Mouse (Mus musculus) spleen, embryonic (tissue): ENCODE measurements at regions not wholly inside any gene's neighbourhood (a gene's known extent, or its start where the extent isn't known, plus 50 kb on each side); places are given as distances from the start of the nearest gene placed in this dataset.
"Not testable (repeated sequence)": the region's sequence is repeated elsewhere in the genome, so short reads cannot be mapped to it uniquely, and the experiment has no call there.

Experiments used
- CTCF ChIA-PET: fragments of 350-600 bp; sonication (Branson Sonifier 250); formaldehyde crosslinking; loops from one replicate; lab custom pipeline; 2022; lab: Charles Lee

- CTCF ChIA-PET: no interaction called here
Measured at GRCm38 (mm10) chr12:10445738-10446137, 55.2 kb downstream of the Rdh14 start.

DNA sequence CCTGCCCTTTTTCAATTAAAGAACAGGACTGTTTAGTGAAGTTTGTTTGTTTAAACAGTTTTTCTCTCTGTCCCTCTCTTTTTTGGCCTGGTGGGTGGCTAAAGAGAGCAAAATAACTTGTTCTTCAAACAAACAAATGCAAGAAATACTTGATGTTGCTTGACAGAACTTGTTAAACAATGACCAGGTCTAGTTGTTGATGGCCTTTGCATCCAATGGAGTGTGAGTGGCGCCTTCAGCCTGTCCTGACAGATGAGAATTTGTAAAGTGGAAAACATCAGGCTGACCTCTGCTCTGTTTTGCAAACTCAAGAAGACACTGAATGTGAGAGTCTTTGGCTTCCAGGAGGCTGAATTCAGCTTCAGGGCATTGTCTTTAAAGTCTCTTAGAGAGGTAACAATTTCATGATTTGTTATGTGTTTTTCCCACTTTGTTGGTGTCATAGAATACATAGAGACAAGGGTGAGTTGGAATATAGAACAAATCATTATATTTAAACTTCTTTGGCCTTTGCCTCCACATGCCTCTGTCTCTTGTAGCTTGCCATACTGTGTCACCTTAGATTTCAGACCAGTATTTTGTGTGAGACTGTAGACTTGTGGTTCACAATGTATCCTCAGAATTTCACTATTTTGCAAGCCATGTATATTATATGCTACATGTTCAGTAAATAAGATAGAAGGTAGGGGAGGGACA is 67.5 kb downstream of the Rdh14 start:
- CTCF ChIA-PET: no interaction called here

DNA sequence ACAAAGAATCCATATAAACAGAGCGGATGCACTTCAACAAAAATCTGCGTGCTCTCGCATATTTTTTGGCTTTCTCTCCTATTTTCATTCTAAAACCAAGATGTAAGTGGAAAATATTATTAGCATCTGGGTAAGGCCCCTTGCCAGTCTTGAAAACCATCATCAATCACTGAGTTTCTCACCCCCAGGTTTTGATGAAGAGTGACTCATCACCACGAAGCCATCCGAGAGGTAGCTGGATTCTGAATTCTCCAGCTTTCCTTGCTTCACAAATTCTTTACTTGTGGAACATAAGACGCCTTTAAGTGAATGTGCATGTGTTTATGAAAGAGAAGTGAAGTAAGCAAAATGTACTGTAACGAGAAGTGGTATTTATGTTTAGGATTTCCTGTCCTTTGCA is 71.2 kb downstream of the Rdh14 start:
- CTCF ChIA-PET: no interaction called here

GRCm38 (mm10) chr12:10462956-10463355 is 72.4 kb downstream of the Rdh14 start:
- CTCF ChIA-PET: no interaction called here

DNA sequence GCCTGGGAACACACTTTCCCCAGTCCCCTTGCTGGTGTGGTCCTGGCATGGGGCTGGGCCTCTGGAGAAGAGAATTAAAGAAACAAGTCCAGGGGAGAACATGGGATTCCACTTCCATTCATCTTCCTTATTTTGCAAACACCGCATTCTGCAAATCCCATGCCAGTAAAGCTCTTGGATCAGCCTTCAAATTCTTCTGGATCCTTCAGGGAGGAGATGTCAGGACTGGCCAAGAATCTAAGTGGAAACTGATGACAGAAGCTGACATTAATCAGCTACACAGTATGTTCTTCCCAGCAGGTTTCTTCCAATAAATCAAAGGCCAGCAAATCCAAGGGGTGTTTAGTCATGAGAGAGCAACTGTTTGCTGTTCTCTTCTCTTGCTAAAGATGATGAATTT is 83.4 kb downstream of the Rdh14 start:
- CTCF ChIA-PET: no interaction called here

DNA sequence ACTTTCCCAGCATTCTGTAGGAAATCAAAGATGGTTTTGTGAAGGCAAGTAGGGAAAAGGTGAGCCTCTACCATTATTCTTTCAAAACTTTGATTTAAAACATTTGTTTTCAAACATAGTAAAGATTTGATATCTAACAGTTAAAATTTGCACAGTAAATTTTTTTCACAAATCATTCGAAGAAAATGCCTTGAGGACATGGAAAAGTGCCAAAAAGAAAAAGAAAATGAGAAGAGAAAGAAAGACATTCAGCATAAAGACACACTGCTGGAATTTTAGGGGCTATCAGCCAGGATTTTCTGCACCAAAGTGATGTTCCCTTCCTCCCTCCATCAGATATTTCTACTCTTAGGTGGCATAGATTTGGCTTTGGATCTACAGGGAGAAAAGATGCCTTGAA is 90.2 kb downstream of the Rdh14 start:
- CTCF ChIA-PET: no interaction called here

DNA sequence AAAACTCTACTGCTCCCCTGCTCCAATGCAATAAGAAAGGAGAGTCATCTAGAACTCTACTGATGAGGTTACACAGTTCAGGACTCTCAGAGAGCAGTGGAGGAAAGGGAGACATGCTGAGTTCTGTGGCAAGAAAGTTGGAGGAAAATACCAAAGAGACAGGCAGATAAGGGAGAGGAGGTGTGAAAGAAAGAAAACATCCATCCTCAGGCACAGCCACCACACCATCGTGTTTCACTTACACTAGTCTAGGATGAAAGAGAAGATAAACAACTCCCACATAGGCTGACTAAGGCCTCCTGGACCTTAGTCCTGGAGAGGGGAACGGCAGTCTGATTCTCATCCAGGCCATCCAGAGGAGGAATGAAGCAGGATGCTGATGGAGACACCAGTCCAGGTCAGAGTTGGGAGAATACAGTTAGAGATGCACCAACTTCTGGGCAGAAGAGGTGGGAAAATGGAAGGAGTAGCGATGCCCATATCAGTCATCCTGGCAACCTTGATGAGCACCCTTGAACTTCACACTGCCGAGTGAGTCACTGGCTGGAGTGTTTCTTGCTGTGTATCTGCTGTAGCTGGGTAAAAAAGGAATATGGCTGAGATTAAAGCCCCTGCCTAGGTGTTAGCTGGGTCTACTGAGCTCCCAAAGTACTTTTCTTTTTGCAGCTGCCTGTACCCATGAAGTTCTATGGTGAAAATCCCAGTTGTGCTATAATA is 91.9 kb downstream of the Rdh14 start:
- CTCF ChIA-PET: no interaction called here

DNA sequence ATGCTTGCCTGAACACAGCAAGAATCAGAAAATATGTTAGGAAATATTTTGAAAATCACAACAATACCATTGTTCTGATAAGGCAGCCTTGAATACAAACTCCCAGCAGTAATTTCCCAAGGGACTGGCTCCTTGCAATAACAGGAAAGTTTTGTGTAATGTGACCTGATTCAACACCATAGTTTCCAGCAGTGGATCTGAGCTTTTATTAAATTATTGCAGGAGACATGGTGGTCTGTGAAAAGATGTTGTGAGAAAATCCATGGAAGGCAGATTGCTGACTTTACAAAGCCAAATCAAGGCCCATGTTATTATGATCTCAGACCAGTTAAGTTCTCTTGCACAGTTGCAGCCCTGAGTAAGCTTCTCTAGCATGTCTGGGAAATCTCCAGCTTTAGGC is 116.1 kb downstream of the Rdh14 start:
- CTCF ChIA-PET: no interaction called here

DNA sequence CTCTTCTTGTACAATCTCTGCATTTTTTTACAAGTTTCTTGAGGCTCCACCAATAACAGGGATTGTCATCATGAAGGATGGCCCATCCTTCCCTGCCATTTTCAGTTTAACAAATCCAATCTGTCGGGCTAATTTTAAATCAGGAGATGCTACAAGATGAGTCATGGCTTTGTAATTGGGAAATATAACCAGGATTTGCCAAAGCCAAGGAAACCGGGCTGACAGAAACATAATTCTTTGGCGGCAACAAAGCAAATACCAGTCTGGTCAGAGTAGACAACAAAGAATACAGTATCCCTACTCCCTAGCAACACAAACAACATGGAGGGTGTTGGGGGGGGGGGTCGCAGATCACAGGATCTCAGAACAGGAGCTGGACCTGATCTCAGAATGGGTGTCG is 123.0 kb downstream of the Rdh14 start:
- CTCF ChIA-PET: no interaction called here

- CTCF ChIA-PET: no interaction called here
Measured at GRCm38 (mm10) chr12:10514278-10514677, 123.7 kb downstream of the Rdh14 start.

DNA sequence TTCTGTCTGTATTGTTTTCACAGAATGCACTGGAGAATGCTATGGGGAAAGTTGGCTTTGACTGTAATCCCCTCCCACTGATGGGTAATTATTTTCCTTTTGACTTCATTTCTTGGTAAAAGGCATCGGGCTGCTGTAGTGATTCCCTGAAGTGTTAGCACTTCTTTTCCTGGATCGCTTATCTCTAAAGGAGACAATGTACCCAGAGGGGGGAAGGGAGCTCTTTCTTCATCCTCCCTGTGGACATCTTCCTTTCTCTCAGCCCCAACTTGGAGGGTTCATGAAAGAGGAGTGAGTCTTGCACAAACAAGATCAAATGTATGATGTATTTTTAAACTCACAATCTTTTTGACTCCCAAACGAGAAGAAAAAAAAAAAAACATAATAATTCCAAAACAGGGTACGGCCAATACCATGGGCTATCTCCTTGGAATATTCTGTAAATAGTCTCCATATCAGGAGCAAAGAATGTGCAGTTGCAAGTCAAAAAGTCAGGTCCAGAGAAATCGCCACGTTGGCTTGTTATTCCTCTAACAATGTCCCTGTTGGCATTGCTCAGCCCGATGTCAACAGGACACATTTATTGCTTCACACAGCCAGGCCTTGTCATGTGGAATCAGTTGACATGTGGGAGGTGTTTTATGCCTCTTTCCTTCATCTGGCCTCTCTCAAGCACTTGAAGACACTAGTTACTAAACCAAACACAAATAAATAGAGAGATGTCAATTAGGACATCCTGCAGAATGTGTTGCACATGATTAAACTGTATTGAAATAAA is 134.1 kb downstream of the Rdh14 start:
- CTCF ChIA-PET: no interaction called here

DNA sequence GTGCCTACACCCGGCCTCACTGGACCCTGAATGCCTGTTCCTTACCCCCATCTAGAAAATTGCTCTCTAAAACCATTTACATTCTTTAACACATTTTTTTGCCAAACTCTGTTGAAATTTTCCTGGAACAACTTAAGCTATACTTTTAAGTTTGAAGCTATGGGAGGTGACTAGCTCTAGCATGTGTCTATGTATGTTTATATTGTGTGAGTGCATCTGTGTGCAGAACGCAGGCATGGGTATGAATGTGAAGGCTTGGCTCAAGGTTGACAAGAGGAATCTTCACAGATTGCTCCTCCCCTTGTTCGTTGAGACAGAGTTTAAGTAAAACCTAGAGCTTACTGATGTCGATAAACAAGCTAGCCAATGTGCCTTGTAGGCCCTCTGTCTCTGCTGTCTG is 135.4 kb downstream of the Rdh14 start:
- CTCF ChIA-PET: no interaction called here

GRCm38 (mm10) chr12:10529077-10529476 is 138.5 kb downstream of the Rdh14 start:
- CTCF ChIA-PET: interaction anchor here (0.7 kb wide), 1 partner anchor 18 kb away, joined by 3 read pairs; no protein-coding TSS in a partner anchor

DNA sequence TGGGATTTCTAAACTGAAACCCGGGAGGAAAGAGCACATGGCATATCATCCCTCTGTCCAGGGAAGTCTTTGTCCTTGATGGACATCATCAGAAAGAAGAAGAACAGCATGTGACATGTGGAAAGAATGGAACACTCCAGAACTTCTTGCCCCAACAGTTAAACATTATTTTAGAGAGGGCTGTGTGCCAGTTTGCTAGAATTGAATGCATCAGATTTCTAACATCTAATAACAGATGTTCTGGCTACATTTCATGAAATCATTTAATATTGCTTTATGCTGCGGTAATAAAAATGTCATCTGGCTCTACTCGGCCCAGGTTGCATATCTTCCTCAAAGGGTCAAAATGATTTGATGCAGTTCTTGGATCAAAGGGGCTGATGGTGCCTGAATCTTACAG is 140.4 kb downstream of the Rdh14 start:
- CTCF ChIA-PET: no interaction called here

- CTCF ChIA-PET: no interaction called here
Measured at GRCm38 (mm10) chr12:10533971-10534370, 143.4 kb downstream of the Rdh14 start.

DNA sequence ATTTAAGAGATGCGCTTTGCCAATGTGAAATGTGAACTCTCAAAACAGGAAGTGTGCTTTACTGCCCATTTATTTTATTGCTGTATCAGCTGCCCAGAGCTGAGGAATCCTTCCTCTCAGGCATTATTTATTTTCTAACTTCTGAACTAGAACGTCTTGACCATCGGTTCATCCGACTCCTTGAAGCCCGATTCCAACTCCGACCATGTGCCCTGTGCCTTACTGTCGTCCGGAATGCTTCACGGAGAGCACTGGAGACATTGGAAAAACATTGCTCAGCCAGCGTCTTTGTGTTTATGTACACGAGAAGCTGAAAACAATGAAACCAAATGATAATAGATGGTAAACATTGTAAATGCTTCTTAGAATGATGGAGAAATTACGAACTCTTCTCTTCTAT is 145.7 kb downstream of the Rdh14 start:
- CTCF ChIA-PET: no interaction called here

DNA sequence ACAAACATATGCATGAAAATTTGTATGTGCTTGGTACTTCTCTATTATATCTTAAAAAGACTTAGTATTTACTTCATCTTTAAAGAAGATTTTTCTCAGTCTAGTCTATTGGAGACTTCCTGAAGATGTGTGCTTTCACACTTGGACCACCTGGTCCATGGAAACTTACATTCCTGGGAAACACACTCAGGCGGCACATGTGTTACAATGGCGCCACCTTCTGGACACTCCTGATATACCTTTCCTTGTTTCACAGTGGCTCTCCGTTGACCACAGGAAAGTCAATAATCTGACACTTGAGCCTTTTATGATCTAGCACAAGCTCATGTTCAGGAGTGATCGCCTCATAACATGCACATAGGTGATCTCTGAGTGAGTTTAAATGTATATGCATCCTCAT is 146.5 kb downstream of the Rdh14 start:
- CTCF ChIA-PET: no interaction called here

GRCm38 (mm10) chr12:10549481-10550201 is 159.1 kb downstream of the Rdh14 start:
- CTCF ChIA-PET: no interaction called here

DNA sequence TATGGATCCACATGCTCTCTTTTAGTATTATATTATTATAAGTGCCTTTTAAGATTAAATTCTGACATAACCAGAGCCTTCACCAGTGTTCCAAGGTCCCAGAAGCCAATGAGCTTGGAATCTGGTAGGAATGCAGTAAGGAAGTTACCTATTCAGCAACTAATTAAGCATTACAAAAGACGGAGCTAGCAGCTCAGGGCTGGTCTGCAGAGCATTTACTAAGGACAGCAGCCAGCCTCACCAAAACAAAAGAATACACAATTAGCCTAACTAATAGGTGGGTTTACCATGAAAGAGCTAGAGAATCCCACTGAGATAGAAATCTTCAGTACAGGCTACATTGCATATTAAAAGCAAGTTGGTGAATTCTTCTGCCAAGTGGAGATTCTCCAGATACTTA is 164.1 kb downstream of the Rdh14 start:
- CTCF ChIA-PET: not testable (repeated sequence)

DNA sequence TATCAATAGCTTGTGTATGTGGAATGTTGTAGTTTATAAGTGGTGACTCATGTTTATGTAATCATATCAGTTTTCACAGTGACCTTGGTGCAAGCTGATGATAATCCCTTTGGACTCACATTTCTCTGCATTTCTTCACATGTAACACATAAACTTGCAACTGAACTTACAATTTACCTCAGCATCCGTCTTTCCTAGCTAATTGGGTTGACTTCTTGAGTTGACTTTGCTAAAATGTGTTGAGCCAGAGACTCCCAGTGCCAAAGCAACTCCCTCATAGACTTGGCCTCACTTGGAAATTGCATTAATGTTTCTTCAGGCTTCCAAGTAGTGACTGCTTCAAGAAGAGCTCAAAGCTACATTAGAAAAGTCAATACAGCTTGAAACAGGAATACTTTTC is 172.4 kb downstream of the Rdh14 start:
- CTCF ChIA-PET: no interaction called here

GRCm38 (mm10) chr12:10567881-10568280 is 177.3 kb downstream of the Rdh14 start:
- CTCF ChIA-PET: no interaction called here
